Comparison of ENCODE assay signal across 9 mouse cellular contexts in genomic region chr11:115408266-115408920, GRCm38 (mm10). TPM values are rescaled to one million over a fixed set of nuclear protein-coding genes. Genes with fewer than 3 reads are reported as not detected.
DNase-seq lines count a peak whose midpoint lies in the region; ATAC-seq and TF ChIP-seq lines count a peak whose summit lies in the region.
"Had no signal": no experiment of that assay in that cellular context is flagged by ENCODE, and none has a peak within 500 bp of the region (broad histone marks: within the 10 kb centered on the region; RNA-seq: fewer than 3 reads in every experiment).

No protein-coding gene starts in this region.

- no peak overlapping the region for H3K9ac ChIP-seq in hindbrain, embryonic 15.5 days
- no peak overlapping the region for H3K9ac ChIP-seq in stomach, postnatal 0 days (ENCODE audit: low read length)

- H3K4me2 ChIP-seq in hindbrain, embryonic 15.5 days = no peak overlapping the region
- no peak overlapping the region for H3K4me2 ChIP-seq in stomach, postnatal 0 days (replicated peaks; ENCODE audit: low read depth)

- H3K4me3 ChIP-seq in layer of hippocampus, adult 2 months = no peak overlapping the region
- no peak overlapping the region for H3K4me3 ChIP-seq in bone marrow, adult 2 months (replicated peaks; ENCODE audit: control insufficient read depth, low read depth, low read length)
- no peak overlapping the region for H3K4me3 ChIP-seq in hindbrain, embryonic 15.5 days
- H3K4me3 ChIP-seq in stomach, postnatal 0 days (ENCODE audit: low read depth, low read length) = no peak overlapping the region

- H3K27ac ChIP-seq in layer of hippocampus, adult 2 months = peak overlapping the region; percentile 98
- peak overlapping the region; percentile 84 for H3K27ac ChIP-seq in bone marrow, adult 2 months (ENCODE audit: control insufficient read depth, insufficient read depth, low read depth, low read length, poor library complexity)
- H3K27ac ChIP-seq in hindbrain, embryonic 15.5 days (replicated peaks) = peak overlapping the region; percentile 63; the same call in 1 of the 2 replicates
- no peak overlapping the region for H3K27ac ChIP-seq in stomach, postnatal 0 days (replicated peaks)

- no peaks in the 10 kb centered on the region for H3K9me3 ChIP-seq in hindbrain, embryonic 15.5 days
- no peaks in the 10 kb centered on the region for H3K9me3 ChIP-seq in stomach, postnatal 0 days (ENCODE audit: control insufficient read depth, low read length)

- no peak for ATAC-seq in hindbrain, embryonic 15.5 days (ENCODE audit: low FRiP score, low read depth)
- no peak for ATAC-seq in stomach, postnatal 0 days (ENCODE audit: low FRiP score, low TSS enrichment)

- peaks cover 27% of the 10 kb centered on the region for H3K36me3 ChIP-seq in hindbrain, embryonic 15.5 days
- no peaks in the 10 kb centered on the region for H3K36me3 ChIP-seq in stomach, postnatal 0 days (ENCODE audit: control insufficient read depth, insufficient read depth, low read length)

- no peak for TF ChIP-seq POLR2A in bone marrow, adult 2 months (IDR thresholded peaks at IDR 0.05; ENCODE audit: borderline replicate concordance, control insufficient read depth, low read depth, low read length)

- no peaks in the 10 kb centered on the region for H3K27me3 ChIP-seq in hindbrain, embryonic 15.5 days
- H3K27me3 ChIP-seq in stomach, postnatal 0 days (ENCODE audit: control insufficient read depth, insufficient read depth, low read length) = no peaks in the 10 kb centered on the region

- peak; percentile 26; the same call in 1 of the 2 replicates for TF ChIP-seq CTCF in layer of hippocampus, adult 2 months (conservative IDR thresholded peaks at IDR 0.05)
- TF ChIP-seq CTCF in bone marrow, adult 2 months (IDR thresholded peaks at IDR 0.05; ENCODE audit: control insufficient read depth, insufficient read depth, low read length) = no peak
- TF ChIP-seq CTCF in stomach, postnatal 0 days (IDR thresholded peaks at IDR 0.05; ENCODE audit: low read depth) = peak; percentile 25; the same call in 1 of the 2 replicates

- no peak for DNase-seq in layer of hippocampus, adult 2 months (ENCODE audit: low spot score in 2 of 2)
- no peak for DNase-seq in layer of hippocampus, postnatal 25 days (ENCODE audit: extremely low spot score in 1 of 2, low spot score in 1 of 2)
- DNase-seq in stomach, postnatal 0 days (ENCODE audit: low spot score) = no peak
- no peak for DNase-seq in gastrocnemius, adult 8-10 months (ENCODE audit: low spot score in 2 of 2)
- no peak for DNase-seq in adrenal gland, postnatal 4 days (ENCODE audit: low spot score in 2 of 2)
- DNase-seq in urinary bladder, postnatal 4 days (ENCODE audit: low spot score in 2 of 2) = no peak
- DNase-seq: cerebellum, adult 8-10 months had no signal

- TF ChIP-seq EP300 in stomach, postnatal 0 days (optimal IDR thresholded peaks at IDR 0.05) = no peak

- H3K4me1 ChIP-seq in bone marrow, adult 2 months (ENCODE audit: control insufficient read depth, insufficient read depth, low read length) = peaks cover 7% of the 10 kb centered on the region
- H3K4me1 ChIP-seq in hindbrain, embryonic 15.5 days (replicated peaks) = peaks cover 40% of the 10 kb centered on the region
- H3K4me1 ChIP-seq in stomach, postnatal 0 days (replicated peaks; ENCODE audit: control insufficient read depth, insufficient read depth) = 0 out of 2 replicates have a peak, but pooled peaks cover 3% of the 10 kb centered on the region

- 30% methylated on average over 6 of the region's 6 CpGs for WGBS in bone marrow, adult 2 months
- WGBS in hindbrain, embryonic 15.5 days = 78% methylated on average over 6 of the region's 6 CpGs
- WGBS in stomach, postnatal 0 days = 81% methylated on average over 6 of the region's 6 CpGs

RNA-seq across cellular contexts. Expression of gene Mrpl58, which starts 4.8 kb away (rescaled TPM):
- total RNA-seq in layer of hippocampus, adult 2 months (2021) = 100 to 1,000 TPM; 100 to 105 TPM
- total RNA-seq in layer of hippocampus, postnatal 25 days (2021) = 100 to 1,000 TPM; 102 to 103 TPM
- polyA plus RNA-seq in bone marrow, adult 2 months (2011; ENCODE audit: insufficient read depth, insufficient read length, low replicate concordance, missing spikeins) = 31.1 and 51.9 TPM in 2 replicates
- 180 and 190 TPM in 2 replicates for polyA plus RNA-seq in hindbrain, embryonic 15.5 days (2015; fragmentation: Nextera tagmentation; extraction: Ambion mirVana)
- polyA plus RNA-seq in stomach, postnatal 0 days (2015; fragmentation: Nextera tagmentation; extraction: Ambion mirVana) = 138 and 144 TPM in 2 replicates
- total RNA-seq in gastrocnemius, adult 8-10 months (2022) = 10 to 100 TPM; 79.1 to 92.9 (median 87.4) TPM
- 100 to 1,000 TPM; 150 to 158 TPM for total RNA-seq in adrenal gland, postnatal 4 days (2021)

RNA-seq across cellular contexts. Expression of gene Atp5h, which starts 11.4 kb away (rescaled TPM):
- total RNA-seq in layer of hippocampus, adult 2 months (2021) = 100 to 1,000 TPM; 467 to 494 TPM
- total RNA-seq in layer of hippocampus, postnatal 25 days (2021) = 100 to 1,000 TPM; 459 to 515 TPM
- polyA plus RNA-seq in bone marrow, adult 2 months (2011; ENCODE audit: insufficient read depth, insufficient read length, low replicate concordance, missing spikeins) = 316 and 521 TPM in 2 replicates
- polyA plus RNA-seq in hindbrain, embryonic 15.5 days (2015; fragmentation: Nextera tagmentation; extraction: Ambion mirVana) = 877 and 940 TPM in 2 replicates
- 883 and 916 TPM in 2 replicates for polyA plus RNA-seq in stomach, postnatal 0 days (2015; fragmentation: Nextera tagmentation; extraction: Ambion mirVana)
- 100 to 1,000 TPM; 638 to 797 (median 746) TPM for total RNA-seq in gastrocnemius, adult 8-10 months (2022)
- 100 to 1,000 TPM; 503 to 527 TPM for total RNA-seq in adrenal gland, postnatal 4 days (2021)

RNA-seq across cellular contexts. Expression of gene Kctd2, which starts 11.5 kb away (rescaled TPM):
- total RNA-seq in layer of hippocampus, adult 2 months (2021) = 10 to 100 TPM; 74.5 to 74.6 TPM
- total RNA-seq in layer of hippocampus, postnatal 25 days (2021) = 10 to 100 TPM; 65.4 to 74.6 TPM
- 14.0 and 32.4 TPM in 2 replicates for polyA plus RNA-seq in bone marrow, adult 2 months (2011; ENCODE audit: insufficient read depth, insufficient read length, low replicate concordance, missing spikeins)
- 23.6 and 26.2 TPM in 2 replicates for polyA plus RNA-seq in hindbrain, embryonic 15.5 days (2015; fragmentation: Nextera tagmentation; extraction: Ambion mirVana)
- 11.6 and 13.0 TPM in 2 replicates for polyA plus RNA-seq in stomach, postnatal 0 days (2015; fragmentation: Nextera tagmentation; extraction: Ambion mirVana)
- 10 to 100 TPM; 15.0 to 18.5 (median 16.4) TPM for total RNA-seq in gastrocnemius, adult 8-10 months (2022)
- total RNA-seq in adrenal gland, postnatal 4 days (2021) = 10 to 100 TPM; 56.7 to 61.6 TPM

RNA-seq across cellular contexts. Expression of gene Cdr2l, which starts 26.7 kb away (rescaled TPM):
- total RNA-seq in layer of hippocampus, adult 2 months (2021) = 10 to 100 TPM; 21.9 to 26.1 TPM
- total RNA-seq in layer of hippocampus, postnatal 25 days (2021) = 10 to 100 TPM; 21.7 to 22.8 TPM
- 1.4 and 3.1 TPM in 2 replicates for polyA plus RNA-seq in bone marrow, adult 2 months (2011; ENCODE audit: insufficient read depth, insufficient read length, low replicate concordance, missing spikeins)
- polyA plus RNA-seq in hindbrain, embryonic 15.5 days (2015; fragmentation: Nextera tagmentation; extraction: Ambion mirVana) = 25.0 and 27.0 TPM in 2 replicates
- 3.9 and 4.1 TPM in 2 replicates for polyA plus RNA-seq in stomach, postnatal 0 days (2015; fragmentation: Nextera tagmentation; extraction: Ambion mirVana)
- total RNA-seq in gastrocnemius, adult 8-10 months (2022) = 1 to 10 TPM in 3 of 4 experiments, under 1 TPM in 1; 0.77 to 1.6 (median 1.1) TPM
- 10 to 100 TPM; 44.3 to 47.4 TPM for total RNA-seq in adrenal gland, postnatal 4 days (2021)

RNA-seq across cellular contexts. Expression of gene Trim80, which starts 32.0 kb away (rescaled TPM):
- total RNA-seq in layer of hippocampus, adult 2 months (2021) = not detected
- not detected for total RNA-seq in layer of hippocampus, postnatal 25 days (2021)
- polyA plus RNA-seq in bone marrow, adult 2 months (2011; ENCODE audit: insufficient read depth, insufficient read length, low replicate concordance, missing spikeins) = not detected in 2 replicates
- polyA plus RNA-seq in hindbrain, embryonic 15.5 days (2015; fragmentation: Nextera tagmentation; extraction: Ambion mirVana) = not detected in 2 replicates
- 0.10 and 0.13 TPM in 2 replicates for polyA plus RNA-seq in stomach, postnatal 0 days (2015; fragmentation: Nextera tagmentation; extraction: Ambion mirVana)
- total RNA-seq in gastrocnemius, adult 8-10 months (2022) = not detected
- total RNA-seq in adrenal gland, postnatal 4 days (2021) = not detected
